Mouse (Mus musculus) CD4-positive, CD25-positive, alpha-beta regulatory T cell, adult 9 weeks (primary cell): ENCODE results near the gene 2310007B03Rik. TPM values are rescaled to one million over a fixed set of nuclear protein-coding genes. Genes with fewer than 3 reads are reported as not detected.

Experiments
- polyA plus RNA-seq: library from polyadenylated mRNA; unstranded; fragments of 100-300 nt; shearing (Covaris generic); gene quantifications from one replicate; pipeline ENCODE4 v1.2.1, GENCODE M21; 2017

Gene 2310007B03Rik
- polyA plus RNA-seq = not detected

DNA sequence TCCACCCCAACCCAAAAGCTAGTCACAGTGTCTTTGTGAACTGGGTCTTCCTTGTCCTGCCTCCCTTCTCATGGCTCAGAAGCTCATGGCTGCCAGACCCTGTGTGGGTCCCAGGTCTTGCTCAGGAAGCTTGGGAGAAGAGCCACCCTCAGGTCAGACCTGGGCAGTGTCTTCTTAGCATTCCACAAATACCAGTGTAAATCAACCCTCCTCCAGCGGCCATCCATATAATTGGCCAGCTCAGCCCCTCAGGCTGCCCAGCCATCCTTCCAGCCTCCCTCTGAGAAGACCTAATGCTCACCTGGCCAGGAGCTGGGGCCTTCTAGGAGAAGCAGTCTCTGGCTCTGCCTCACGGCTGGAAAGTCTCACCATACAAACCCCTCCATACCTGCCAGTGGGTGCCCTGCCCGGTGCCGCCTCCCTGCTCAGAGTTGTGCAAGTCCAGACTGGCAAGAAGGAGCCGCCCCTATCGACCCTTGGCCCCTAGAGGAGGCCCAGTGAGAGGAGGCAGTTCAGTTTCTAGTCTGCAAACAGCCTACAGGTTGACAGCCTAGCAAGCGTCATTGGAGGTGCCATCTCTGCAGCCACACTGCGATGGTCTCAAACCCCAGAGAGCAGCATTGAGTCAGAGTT lies at the start of gene 2310007B03Rik:
2310007B03Rik (minus strand) TSS at position 448 of the 633 bp plus-strand sequence.

DNA sequence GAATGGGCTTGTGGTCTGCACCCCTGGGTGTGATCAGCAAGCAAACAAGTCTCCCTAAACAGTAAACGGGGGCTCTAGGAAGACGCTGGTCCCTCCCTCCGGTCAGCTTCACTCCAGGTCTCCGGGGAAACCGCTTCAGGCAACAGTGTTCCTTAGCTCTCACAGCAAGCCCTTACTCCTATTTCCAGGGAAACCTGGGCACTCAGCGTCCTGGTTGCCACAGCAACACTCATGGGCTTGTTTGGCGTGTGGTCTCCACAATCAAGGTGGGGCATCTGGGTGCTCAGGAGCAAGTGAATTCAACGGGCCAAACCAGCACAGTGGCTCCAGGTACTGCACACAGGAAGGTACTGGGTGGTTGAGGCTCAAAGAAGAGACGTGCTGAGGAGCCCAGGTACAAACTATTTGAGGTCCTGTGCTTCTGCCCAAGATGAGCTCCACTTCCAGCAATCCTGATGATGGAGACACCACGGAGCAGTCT lies 7.6 kb upstream of the 2310007B03Rik start, which contains the start of gene Crocc2:
Crocc2 (plus strand) TSS at position 431 of the 481 bp plus-strand sequence.

GRCm38 (mm10) chr1:93135036-93135526 lies 25.7 kb downstream of the 2310007B03Rik start, which contains the start of gene Agxt:
TSS of gene Agxt (plus strand) at chr1:93135240.

DNA sequence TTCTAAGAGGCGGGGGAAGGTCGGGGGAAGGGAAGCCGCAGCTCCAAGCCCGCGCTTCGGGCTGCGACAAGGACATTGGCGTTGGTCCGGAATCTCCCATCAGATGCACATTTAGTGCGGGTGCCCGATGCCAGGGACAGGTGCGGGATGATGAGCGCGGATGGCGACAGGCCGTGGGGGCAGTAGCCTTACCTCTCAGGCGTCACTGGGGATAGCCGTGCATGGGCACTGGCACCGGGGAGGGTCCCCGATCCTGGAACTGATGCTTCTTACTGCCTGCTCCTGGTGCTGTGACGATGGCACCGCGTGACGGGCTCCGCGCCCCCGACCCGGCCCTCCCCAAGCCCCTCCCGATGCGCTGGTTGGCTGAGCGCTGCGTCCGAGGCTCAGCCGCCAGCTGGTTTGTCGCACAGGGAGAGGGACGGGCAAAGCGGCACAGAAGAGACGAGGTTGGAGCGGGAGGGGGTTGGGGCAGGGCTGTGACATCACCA lies 59.1 kb downstream of the 2310007B03Rik start, which contains the start of gene Kif1a:
Kif1a (minus strand) TSS at position 381 of the 491 bp plus-strand sequence.

Other genes with a start within 250 kb of the 2310007B03Rik start
- 8.4 TPM for gene Capn10, start 226.6 kb downstream of the 2310007B03Rik start, polyA plus RNA-seq
- 2.4 TPM for gene Gpr35, start 210.1 kb downstream of the 2310007B03Rik start, polyA plus RNA-seq
- not detected for gene Aqp12, start 154.6 kb downstream of the 2310007B03Rik start, polyA plus RNA-seq
- not detected for gene Kif1a, start 59.0 kb downstream of the 2310007B03Rik start, polyA plus RNA-seq
- gene Agxt, start 25.7 kb downstream of the 2310007B03Rik start, polyA plus RNA-seq = not detected
- gene Crocc2, start 7.8 kb upstream of the 2310007B03Rik start, polyA plus RNA-seq = not detected
- 0.15 TPM for gene Sned1, start 74.9 kb upstream of the 2310007B03Rik start, polyA plus RNA-seq
- gene Mterf4, start 145.0 kb upstream of the 2310007B03Rik start, polyA plus RNA-seq = 26.5 TPM
- gene Ppp1r7, start 181.9 kb upstream of the 2310007B03Rik start, polyA plus RNA-seq = 69.4 TPM
- gene Pask, start 182.5 kb upstream of the 2310007B03Rik start, polyA plus RNA-seq = 1.2 TPM
- gene Ano7, start 213.0 kb upstream of the 2310007B03Rik start, polyA plus RNA-seq = 0.86 TPM